Mouse (Mus musculus) embryonic fibroblast, embryonic 13.5 days (primary cell): Measurements from ENCODE around the gene Mlx.

Experiments
- CTCF ChIP-seq: IDR thresholded peaks from 2 replicates; pipeline ENCODE4 v1.5.1; 2011; ENCODE audit warnings: mild to moderate bottlenecking, control low read depth, low read length, moderate library complexity, borderline replicate concordance; ENCODE audit not compliant: insufficient read depth
- POLR2A ChIP-seq: IDR thresholded peaks from 2 replicates; pipeline ENCODE4 v1.6.1; 2011; ENCODE audit warnings: low read depth, mild to moderate bottlenecking, control low read depth, low read length, moderate library complexity

- TF ChIP-seq CTCF (no peak), POLR2A (no peak)
Observed at GRCm38 (mm10) chr11:101064462-101064861, 22.6 kb upstream of the Mlx start.
